Mouse (Mus musculus) urinary bladder, adult 18-20 months (tissue): ENCODE data around the gene Utrn.

ENCODE experiments used
- DNase-seq, 2 experiments: peaks; one replicate each; pipeline ENCODE4 v3.0.0; 2022; ENCODE audit warnings: low spot score in 2 of 2, mixed read lengths in 2 of 2

The Utrn gene

GRCm38 (mm10) chr10:12731459-12731858, 137.7 kb downstream of the Utrn start:
- no peak for DNase-seq

GRCm38 (mm10) chr10:12729635-12730034, 139.5 kb downstream of the Utrn start:
- no peak for DNase-seq

GRCm38 (mm10) chr10:12729033-12729432, 140.1 kb downstream of the Utrn start:
- no peak for DNase-seq

- DNase-seq, result no peak
These were observed 141.3 kb downstream of the Utrn start for GRCm38 (mm10) chr10:12727881-12728280.

DNA sequence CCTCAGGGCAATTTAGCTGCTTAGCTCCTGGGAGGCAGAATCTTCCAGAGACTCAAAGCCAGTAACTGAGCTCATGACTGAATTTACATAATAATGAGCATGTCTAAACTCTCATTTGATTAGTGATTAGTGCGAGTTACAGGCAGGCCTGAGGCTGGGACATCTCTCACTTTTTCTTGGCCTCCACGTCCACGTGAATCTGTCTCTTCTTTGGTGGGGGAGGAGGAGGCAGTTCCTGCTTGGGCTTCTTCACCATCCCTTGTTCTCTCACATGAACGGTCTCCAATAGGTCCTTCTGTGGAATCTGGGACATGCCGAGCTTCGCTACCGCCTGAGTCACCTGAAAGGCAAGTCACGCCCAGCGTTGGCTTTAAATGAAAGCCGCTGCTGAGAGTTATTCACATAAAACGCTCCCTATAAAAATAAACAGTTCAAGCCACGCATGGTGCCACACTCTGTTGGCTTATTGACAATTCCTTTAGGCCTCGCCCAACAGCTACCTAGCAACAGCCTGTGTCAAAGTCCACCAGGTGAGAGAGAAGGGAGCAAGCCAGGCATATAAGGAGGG, 143.0 kb downstream of the Utrn start:
- DNase-seq, result peak; percentile 11 to 33

DNA sequence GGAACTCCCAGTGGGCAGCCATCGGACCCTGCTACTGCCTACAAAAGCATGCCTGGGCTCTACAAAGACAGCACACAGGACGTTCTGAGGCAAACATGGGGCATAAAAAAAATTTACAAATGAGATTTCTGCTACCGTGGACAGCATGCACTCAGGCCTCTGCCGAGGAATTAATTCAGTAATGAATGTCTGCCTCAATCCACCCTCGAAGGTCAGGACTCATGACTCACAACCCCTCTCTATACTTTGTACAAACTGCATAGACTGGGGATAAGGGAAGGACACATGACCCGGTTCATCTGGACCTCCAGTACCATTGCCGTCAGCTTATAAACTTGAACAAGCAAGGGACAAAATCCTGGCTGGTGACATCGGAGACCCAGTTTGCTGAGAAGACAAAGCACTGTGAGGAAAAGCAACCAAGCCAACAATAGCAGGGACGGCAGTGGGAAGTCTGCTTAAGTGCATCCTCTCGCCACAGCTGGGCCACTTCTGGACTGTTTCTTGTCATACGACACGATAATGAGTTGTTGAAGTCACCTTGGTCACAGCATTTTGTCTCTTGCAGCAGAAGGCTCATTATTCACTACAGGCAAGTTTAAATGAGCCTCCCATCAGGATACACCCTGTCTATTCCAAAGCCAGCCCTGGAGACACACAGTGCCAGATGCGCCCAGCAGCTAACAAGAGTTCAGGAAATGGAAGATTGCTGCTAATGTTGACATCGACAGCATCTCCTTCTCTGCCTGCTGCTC, 144.7 kb downstream of the Utrn start:
- DNase-seq, result no peak

- no peak for DNase-seq
These were observed 145.9 kb downstream of the Utrn start for GRCm38 (mm10) chr10:12723269-12723668.

- DNase-seq, result no peak
These were observed 147.1 kb downstream of the Utrn start for GRCm38 (mm10) chr10:12722111-12722510.

DNA sequence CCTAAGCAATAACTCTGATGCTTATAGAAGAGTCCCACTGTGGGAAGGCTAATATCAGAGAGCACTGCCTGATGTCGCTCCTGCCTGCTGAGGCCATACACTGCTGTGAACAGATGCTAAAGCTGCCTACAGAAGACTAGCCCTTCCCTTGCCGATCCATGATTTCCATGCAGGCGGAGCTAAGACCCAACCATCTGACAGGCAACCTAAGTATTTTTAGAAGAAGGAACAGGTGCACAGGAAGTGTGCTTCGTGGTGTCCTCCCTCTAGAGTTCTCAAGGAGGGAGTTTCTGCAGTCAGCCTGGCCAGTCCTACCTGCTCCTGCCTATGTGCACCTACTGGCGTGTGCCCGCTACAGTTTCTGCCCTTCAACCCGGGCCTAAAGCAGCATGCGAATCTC, 150.8 kb downstream of the Utrn start:
- no peak for DNase-seq

- DNase-seq, result no peak
These were observed 151.8 kb downstream of the Utrn start for GRCm38 (mm10) chr10:12717381-12717780.

GRCm38 (mm10) chr10:12716657-12717327, 152.4 kb downstream of the Utrn start:
- no peak for DNase-seq

GRCm38 (mm10) chr10:12713236-12713855, 155.8 kb downstream of the Utrn start:
- DNase-seq, result no peak

- no peak for DNase-seq
These were observed 157.8 kb downstream of the Utrn start for GRCm38 (mm10) chr10:12711332-12711831.

DNA sequence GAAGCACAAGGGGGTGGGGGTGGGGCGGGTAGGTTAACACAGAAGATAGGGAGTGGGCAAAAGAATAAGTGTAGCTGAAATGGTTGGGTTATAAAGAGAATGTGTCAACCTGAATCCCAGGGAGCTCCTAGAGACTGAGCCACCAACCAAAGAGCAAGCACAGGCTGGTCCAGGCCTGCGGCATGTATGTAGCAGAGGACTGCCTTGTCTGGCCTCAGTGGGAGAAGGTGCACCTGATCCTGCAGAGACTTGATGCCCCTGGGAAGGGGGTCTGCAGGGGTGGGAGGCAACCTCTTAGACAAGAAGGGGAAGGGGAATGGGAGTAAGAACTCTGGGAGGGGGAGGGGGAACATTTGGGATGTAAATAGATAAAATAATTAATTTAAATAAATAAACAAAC, 162.6 kb downstream of the Utrn start:
- no peak for DNase-seq

GRCm38 (mm10) chr10:12705990-12706389, 163.2 kb downstream of the Utrn start:
- no peak for DNase-seq

- DNase-seq, result no peak
These were observed 164.9 kb downstream of the Utrn start for GRCm38 (mm10) chr10:12704290-12704689.

- no peak for DNase-seq
These were observed 165.6 kb downstream of the Utrn start for GRCm38 (mm10) chr10:12703526-12703925.

- DNase-seq, result no peak
These were observed 167.0 kb downstream of the Utrn start for GRCm38 (mm10) chr10:12702140-12702539.

DNA sequence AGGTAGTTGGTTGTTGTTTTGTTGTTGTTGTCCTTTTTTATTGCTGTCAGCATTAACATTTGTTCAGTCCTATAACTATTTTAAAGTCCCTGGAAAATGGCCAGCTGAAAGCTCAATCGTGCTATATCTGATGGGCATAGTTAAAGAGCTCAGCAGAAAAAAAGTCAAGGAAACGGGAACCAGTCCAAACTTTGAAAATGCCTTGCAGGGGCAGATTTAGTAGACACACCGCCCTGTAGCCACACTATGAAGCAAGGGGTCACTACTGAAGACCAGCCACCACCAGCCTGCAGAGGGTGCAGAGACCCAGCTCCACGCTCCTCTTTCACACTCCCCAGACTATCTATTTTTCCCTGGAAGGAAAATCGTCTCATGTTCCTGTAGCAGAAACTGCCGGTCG, 167.5 kb downstream of the Utrn start:
- no peak for DNase-seq

- DNase-seq, result no peak
These were observed 168.6 kb downstream of the Utrn start for GRCm38 (mm10) chr10:12700576-12700975.

DNA sequence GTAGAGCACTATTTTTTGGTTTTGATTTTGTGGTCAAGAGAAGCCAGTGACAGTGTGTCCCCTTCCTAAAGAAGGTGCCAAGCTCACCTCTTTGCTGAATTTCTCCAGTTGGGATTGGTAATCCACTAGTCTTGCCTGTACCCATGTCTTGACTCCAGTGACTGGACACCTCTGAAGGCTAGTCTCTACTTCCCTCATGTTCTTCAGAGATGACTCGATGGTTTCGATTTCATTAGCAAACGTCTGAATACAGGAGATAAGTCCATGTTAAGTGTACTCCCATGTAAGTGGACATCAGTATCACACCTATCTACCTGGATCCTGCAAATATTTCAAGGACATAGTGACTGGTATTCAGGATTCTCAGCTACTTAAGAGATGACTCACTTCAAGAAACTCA, 171.3 kb downstream of the Utrn start:
- no peak for DNase-seq

GRCm38 (mm10) chr10:12696704-12697103, 172.5 kb downstream of the Utrn start:
- no peak for DNase-seq
